Mouse (Mus musculus) heart, embryonic 16.5 days (tissue): ENCODE measurements around the gene Sectm1a. TPM values are rescaled to one million over a fixed set of nuclear protein-coding genes. Genes with fewer than 3 reads are reported as not detected.
A peak's percentile ranks its signal among the peaks of the same experiment; 100 is the strongest.
"Not testable (repeated sequence)": the region's sequence is repeated elsewhere in the genome, so short reads cannot be mapped to it uniquely, and the experiment has no call there.

ENCODE experiments used
- ATAC-seq: fragments of 200-750 bp; cut with Nextera tagmentation; replicated peaks from 2 replicates; pipeline ENCODE4 v1.8.0; 2017; ENCODE audit warnings: moderate number of reproducible peaks; ENCODE audit not compliant: insufficient read depth, low FRiP score; ENCODE audit errors: extremely low read depth
- H3K27ac ChIP-seq: fragments of 300-500 bp; sonication (generic); 2 replicates; pipeline ENCODE4 v1.5.1; 2014; ENCODE audit warnings: mild to moderate bottlenecking, low read length, control low read depth, moderate library complexity
- H3K27me3 ChIP-seq: fragments of 300-500 bp; sonication (generic); 2 replicates; pipeline ENCODE4 v1.6.1; 2014; ENCODE audit warnings: low read length, mixed read lengths; ENCODE audit not compliant: control insufficient read depth, insufficient read depth
- H3K36me3 ChIP-seq: fragments of 300-500 bp; sonication (generic); 2 replicates; pipeline ENCODE4 v1.6.1; 2014; ENCODE audit not compliant: control insufficient read depth, insufficient read depth
- H3K4me1 ChIP-seq: fragments of 300-500 bp; sonication (generic); 2 replicates; pipeline ENCODE4 v1.6.1; 2014; ENCODE audit warnings: low read length, mixed read lengths; ENCODE audit not compliant: control insufficient read depth, insufficient read depth
- H3K4me2 ChIP-seq: fragments of 300-500 bp; sonication (generic); 2 replicates; pipeline ENCODE4 v1.6.1; 2014; ENCODE audit warnings: low read depth, mild to moderate bottlenecking, control low read depth, low read length
- H3K4me3 ChIP-seq: fragments of 300-500 bp; sonication (generic); 2 replicates; pipeline ENCODE4 v1.5.1; 2014; ENCODE audit warnings: mild to moderate bottlenecking, control low read depth, low read length
- H3K9ac ChIP-seq: fragments of 300-500 bp; sonication (generic); 2 replicates; pipeline ENCODE4 v1.6.1; 2014; ENCODE audit warnings: low read length, control low read depth
- H3K9me3 ChIP-seq: fragments of 300-500 bp; sonication (generic); replicated peaks from 2 replicates; pipeline ENCODE4 v1.6.1; 2016; ENCODE audit warnings: low read length; ENCODE audit not compliant: control insufficient read depth
- WGBS: fragments of 180-500 bp; shearing (Covaris S2); extraction: QIAGEN DNeasy Blood & Tissue Kit; methylation state at CpG from one replicate; pipeline ENCODE4 v1.1.7; 2014; 5-methylcytosine and 5-hydroxymethylcytosine counted together
- polyA plus RNA-seq: library from polyadenylated mRNA; unstranded; fragments of >200 nt; fragmentation: Nextera tagmentation; extraction: Ambion mirVana; gene quantifications from 2 replicates; pipeline ENCODE4 v1.2.1, GENCODE M21; 2015

Sectm1a gene
- polyA plus RNA-seq, 1 experiment from 2014 or later = 0.51 TPM

- no peaks in the 10 kb centered on the region for H3K36me3 ChIP-seq
- 63% methylated on average over 1 of the region's 1 CpGs for WGBS
- H3K27me3 ChIP-seq = peaks cover 2% of the 10 kb centered on the region; the same call in 1 of the 2 replicates
- ATAC-seq = no peak
- no peaks in the 10 kb centered on the region for H3K9me3 ChIP-seq
- H3K27ac ChIP-seq = no peak overlapping the region
- H3K4me2 ChIP-seq = no peak overlapping the region
- no peak overlapping the region for H3K9ac ChIP-seq
- H3K4me1 ChIP-seq = no peaks in the 10 kb centered on the region
- no peak overlapping the region for H3K4me3 ChIP-seq
Observed at GRCm38 (mm10) chr11:121045286-121045685, 35.7 kb downstream of the Sectm1a start.

GRCm38 (mm10) chr11:121043025-121043424 is 38.0 kb downstream of the Sectm1a start:
- H3K27ac ChIP-seq, H3K4me2 ChIP-seq, H3K4me3 ChIP-seq, ATAC-seq, H3K9ac ChIP-seq, H3K27me3 ChIP-seq, H3K36me3 ChIP-seq, H3K9me3 ChIP-seq, H3K4me1 ChIP-seq: not testable (repeated sequence)
- WGBS = 33% methylated on average over 1 of the region's 1 CpGs

- WGBS = 68% methylated on average over 4 of the region's 4 CpGs
- H3K27me3 ChIP-seq = peaks cover 2% of the 10 kb centered on the region; the same call in 1 of the 2 replicates
Observed at GRCm38 (mm10) chr11:121042480-121042879, 38.5 kb downstream of the Sectm1a start.

GRCm38 (mm10) chr11:121041636-121042035 is 39.4 kb downstream of the Sectm1a start:
- WGBS = 64% methylated on average over 4 of the region's 4 CpGs
- no peaks in the 10 kb centered on the region for H3K4me1 ChIP-seq
- H3K9ac ChIP-seq = no peak overlapping the region
- H3K4me3 ChIP-seq = no peak overlapping the region
- H3K27me3 ChIP-seq = peaks cover 2% of the 10 kb centered on the region
- H3K36me3 ChIP-seq = no peaks in the 10 kb centered on the region
- no peak overlapping the region for H3K27ac ChIP-seq
- H3K9me3 ChIP-seq = no peaks in the 10 kb centered on the region
- ATAC-seq = no peak
- no peak overlapping the region for H3K4me2 ChIP-seq

More at GRCm38 (mm10) chr11:121042480-121042879, 38.5 kb downstream of the Sectm1a start:
- Histone ChIP-seq H3K36me3 (no peaks in the 10 kb centered on the region), H3K4me2 (no peak overlapping the region), H3K9me3 (no peaks in the 10 kb centered on the region), H3K9ac (no peak overlapping the region), H3K4me1 (no peaks in the 10 kb centered on the region), H3K4me3 (no peak overlapping the region), H3K27ac (no peak overlapping the region)
- no peak for ATAC-seq

GRCm38 (mm10) chr11:121041212-121041611 is 39.8 kb downstream of the Sectm1a start:
- ATAC-seq = peak; percentile 42; the same call in 1 of the 2 replicates
- H3K9ac ChIP-seq = no peak overlapping the region
- no peaks in the 10 kb centered on the region; the same call in 1 of the 2 replicates for H3K27me3 ChIP-seq
- WGBS = 6% methylated on average over 4 of the region's 4 CpGs
- H3K36me3 ChIP-seq = no peaks in the 10 kb centered on the region
- no peak overlapping the region for H3K27ac ChIP-seq
- H3K9me3 ChIP-seq = no peaks in the 10 kb centered on the region
- no peak overlapping the region for H3K4me2 ChIP-seq
- H3K4me1 ChIP-seq = no peaks in the 10 kb centered on the region
- H3K4me3 ChIP-seq = no peak overlapping the region

GRCm38 (mm10) chr11:121039302-121039701 is 41.7 kb downstream of the Sectm1a start, which contains the start of gene Cd7:
Gene Cd7 (minus strand): TSS chr11:121039418.
- 58% methylated on average over 5 of the region's 5 CpGs for WGBS
- H3K27ac ChIP-seq = no peak within 1 kb of the TSS

GRCm38 (mm10) chr11:121038366-121039240 is 42.4 kb downstream of the Sectm1a start:
- Histone ChIP-seq H3K9ac (no peak overlapping the region), H3K36me3 (no peaks in the 10 kb centered on the region), H3K9me3 (no peaks in the 10 kb centered on the region), H3K4me3 (no peak overlapping the region), H3K27me3 (no peaks in the 10 kb centered on the region; the same call in 1 of the 2 replicates), H3K27ac (no peak overlapping the region), H3K4me1 (no peaks in the 10 kb centered on the region), H3K4me2 (no peak overlapping the region)
- WGBS = 78% methylated on average over 11 of the region's 11 CpGs
- ATAC-seq = no peak

More at GRCm38 (mm10) chr11:121039302-121039701, 41.7 kb downstream of the Sectm1a start, which contains the start of gene Cd7:
- no peak within 1 kb of the TSS for H3K4me2 ChIP-seq
- no peak within 1 kb of the TSS for H3K4me3 ChIP-seq
- no peaks in the 10 kb centered on the region for H3K9me3 ChIP-seq
- H3K4me1 ChIP-seq = no peaks in the 10 kb centered on the region
- H3K9ac ChIP-seq = no peak within 1 kb of the TSS
- ATAC-seq = no peak
- H3K27me3 ChIP-seq = no peaks in the 10 kb centered on the region; the same call in 1 of the 2 replicates
- no peaks in the 10 kb centered on the region for H3K36me3 ChIP-seq

- Histone ChIP-seq H3K9ac (no peak overlapping the region), H3K36me3 (no peaks in the 10 kb centered on the region), H3K4me3 (no peak overlapping the region), H3K9me3 (no peaks in the 10 kb centered on the region), H3K4me1 (no peaks in the 10 kb centered on the region), H3K27me3 (no peaks in the 10 kb centered on the region; the same call in 1 of the 2 replicates), H3K27ac (no peak overlapping the region), H3K4me2 (no peak overlapping the region)
- ATAC-seq = no peak
- WGBS = 72% methylated on average over 5 of the region's 5 CpGs
Observed at GRCm38 (mm10) chr11:121033118-121033517, 47.9 kb downstream of the Sectm1a start.

GRCm38 (mm10) chr11:121027259-121027658 is 53.8 kb downstream of the Sectm1a start:
- ATAC-seq = no peak
- Histone ChIP-seq H3K9ac (no peak overlapping the region), H3K27ac (no peak overlapping the region), H3K4me1 (no peaks in the 10 kb centered on the region), H3K9me3 (no peaks in the 10 kb centered on the region), H3K36me3 (no peaks in the 10 kb centered on the region), H3K4me2 (no peak overlapping the region), H3K4me3 (no peak overlapping the region), H3K27me3 (no peaks in the 10 kb centered on the region)
- WGBS = 77% methylated on average over 7 of the region's 7 CpGs
